Mouse (Mus musculus) adrenal gland, adult 18-20 months (tissue): ENCODE results near the gene Slc35f6. TPM values are rescaled to one million over a fixed set of nuclear protein-coding genes. Genes with fewer than 3 reads are reported as not detected.
"Not testable (repeated sequence)": the region's sequence is repeated elsewhere in the genome, so short reads cannot be mapped to it uniquely, and the experiment has no call there.

ENCODE experiments used
- DNase-seq, 2 experiments: peaks; one replicate each; pipeline ENCODE4 v3.0.0; 2021 to 2022; ENCODE audit warnings: low spot score in 2 of 2
- total RNA-seq, 2 experiments: library from RNA; stranded (reverse); gene quantifications; 1 replicate in 1 of 2; 2 replicates in 1 of 2; pipeline ENCODE4 v1.2.3; 2021

Slc35f6 gene
- total RNA-seq, 2 experiments from 2014 or later: 38.7 to 43.8 TPM

GRCm38 (mm10) chr5:30655042-30655441, 7.3 kb downstream of the Slc35f6 start:
- no peak for DNase-seq

GRCm38 (mm10) chr5:30655526-30656195, 7.9 kb downstream of the Slc35f6 start:
- DNase-seq: no peak

- DNase-seq: no peak
Measured at GRCm38 (mm10) chr5:30659042-30659441, 11.3 kb downstream of the Slc35f6 start.

- DNase-seq: no peak
Measured at GRCm38 (mm10) chr5:30660278-30660677, 12.5 kb downstream of the Slc35f6 start.

GRCm38 (mm10) chr5:30660813-30661212, 13.1 kb downstream of the Slc35f6 start:
- no peak for DNase-seq

GRCm38 (mm10) chr5:30665360-30665759, 17.6 kb downstream of the Slc35f6 start:
- no peak for DNase-seq

GRCm38 (mm10) chr5:30665968-30666367, 18.2 kb downstream of the Slc35f6 start:
- no peak for DNase-seq

- peak; percentile 66 to 73 for DNase-seq
Measured at GRCm38 (mm10) chr5:30666391-30667195, 18.9 kb downstream of the Slc35f6 start, which contains the start of gene Cenpa. Cenpa (plus strand) TSS chr5:30666777.

- DNase-seq: no peak
Measured at GRCm38 (mm10) chr5:30667215-30667614, 19.5 kb downstream of the Slc35f6 start.

- DNase-seq: no peak
Measured at GRCm38 (mm10) chr5:30667686-30668085, 20.0 kb downstream of the Slc35f6 start.

GRCm38 (mm10) chr5:30668637-30669495, 21.1 kb downstream of the Slc35f6 start:
- DNase-seq: no peak

GRCm38 (mm10) chr5:30669496-30669830, 21.7 kb downstream of the Slc35f6 start:
- DNase-seq: no peak

GRCm38 (mm10) chr5:30670091-30670490, 22.4 kb downstream of the Slc35f6 start:
- DNase-seq: no peak

- no peak for DNase-seq
Measured at GRCm38 (mm10) chr5:30674001-30674400, 26.3 kb downstream of the Slc35f6 start.

GRCm38 (mm10) chr5:30676800-30677199, 29.1 kb downstream of the Slc35f6 start:
- no peak for DNase-seq

- not testable (repeated sequence) for DNase-seq
Measured at GRCm38 (mm10) chr5:30678069-30678468, 30.3 kb downstream of the Slc35f6 start.

GRCm38 (mm10) chr5:30678722-30679296, 31.1 kb downstream of the Slc35f6 start:
- DNase-seq: no peak

GRCm38 (mm10) chr5:30679593-30679992, 31.9 kb downstream of the Slc35f6 start:
- no peak for DNase-seq

GRCm38 (mm10) chr5:30681970-30682369, 34.2 kb downstream of the Slc35f6 start:
- no peak for DNase-seq

- DNase-seq: no peak
Measured at GRCm38 (mm10) chr5:30682967-30683600, 35.4 kb downstream of the Slc35f6 start.

- DNase-seq: no peak
Measured at GRCm38 (mm10) chr5:30683993-30684392, 36.3 kb downstream of the Slc35f6 start.
